Mouse (Mus musculus) neutrophil, adult 5-6 weeks (primary cell): ENCODE data around the gene Arid1b. TPM values are rescaled to one million over a fixed set of nuclear protein-coding genes. Genes with fewer than 3 reads are reported as not detected.

Source experiments
- ATAC-seq: fragments of 151-379, 151-347 bp; 2 replicates; pipeline ENCODE4 v1.8.0; 2017; ENCODE audit warnings: mild to moderate bottlenecking, moderate TSS enrichment; ENCODE audit not compliant: insufficient number of reproducible peaks, poor library complexity, low FRiP score, severe bottlenecking; ENCODE audit errors: extremely low read depth
- total RNA-seq: library from RNA; stranded (forward); fragments of 200-1000 nt; gene quantifications from 2 replicates; pipeline ENCODE4 v1.2.3, GENCODE M21; 2017

The Arid1b gene
- total RNA-seq, 1 experiment from 2014 or later, result 54.9 TPM

DNA sequence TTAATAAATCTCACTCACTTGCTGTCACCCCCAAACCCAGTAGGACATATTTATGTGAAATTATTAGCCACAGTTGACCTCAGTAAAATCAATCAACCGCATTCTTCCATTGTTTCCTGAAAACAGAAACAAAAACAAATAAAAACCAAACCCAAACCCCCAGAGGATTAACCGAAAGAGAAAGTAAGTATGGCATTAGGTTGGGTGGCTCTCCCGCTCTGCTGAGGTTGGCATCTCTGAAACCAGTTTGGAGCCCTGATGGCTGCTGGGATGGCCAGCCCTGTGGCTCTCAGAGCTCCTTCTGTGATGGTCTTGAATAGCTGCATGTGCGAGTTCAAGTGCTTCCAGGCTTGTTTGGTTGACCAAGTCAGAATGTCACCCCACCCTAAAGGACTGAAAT lies 53.2 kb downstream of the Arid1b start:
- peak; percentile 19; the same call in 1 of the 2 replicates for ATAC-seq

GRCm38 (mm10) chr17:5050266-5050665 lies 56.1 kb downstream of the Arid1b start:
- no peak for ATAC-seq

DNA sequence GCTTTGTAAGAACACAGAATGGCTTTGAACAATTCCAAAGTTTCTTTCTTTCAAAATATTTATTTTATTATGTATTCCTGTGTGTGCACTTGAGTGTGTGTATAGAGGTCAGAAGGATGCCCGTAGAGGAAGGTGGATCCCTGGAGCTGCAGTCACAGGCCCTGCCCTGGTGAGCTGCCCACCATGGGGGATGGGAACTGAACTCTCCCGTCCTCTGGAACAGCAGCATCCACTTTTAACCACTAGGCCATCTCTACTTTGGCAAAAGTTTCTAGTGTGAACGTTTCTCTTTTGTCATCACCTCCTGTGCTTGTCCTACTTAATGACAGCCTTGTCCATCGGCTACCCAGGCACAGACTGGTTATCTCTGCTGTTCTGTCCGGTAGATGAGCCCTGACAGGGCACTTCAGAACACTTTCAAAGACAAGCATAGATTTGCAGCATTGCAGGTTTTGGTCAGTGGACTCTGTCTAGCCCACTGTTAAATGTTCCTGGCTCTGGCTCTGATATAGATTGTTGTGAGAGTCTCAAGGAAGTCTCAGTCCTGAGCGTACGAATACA lies 56.9 kb downstream of the Arid1b start:
- ATAC-seq, result no peak

DNA sequence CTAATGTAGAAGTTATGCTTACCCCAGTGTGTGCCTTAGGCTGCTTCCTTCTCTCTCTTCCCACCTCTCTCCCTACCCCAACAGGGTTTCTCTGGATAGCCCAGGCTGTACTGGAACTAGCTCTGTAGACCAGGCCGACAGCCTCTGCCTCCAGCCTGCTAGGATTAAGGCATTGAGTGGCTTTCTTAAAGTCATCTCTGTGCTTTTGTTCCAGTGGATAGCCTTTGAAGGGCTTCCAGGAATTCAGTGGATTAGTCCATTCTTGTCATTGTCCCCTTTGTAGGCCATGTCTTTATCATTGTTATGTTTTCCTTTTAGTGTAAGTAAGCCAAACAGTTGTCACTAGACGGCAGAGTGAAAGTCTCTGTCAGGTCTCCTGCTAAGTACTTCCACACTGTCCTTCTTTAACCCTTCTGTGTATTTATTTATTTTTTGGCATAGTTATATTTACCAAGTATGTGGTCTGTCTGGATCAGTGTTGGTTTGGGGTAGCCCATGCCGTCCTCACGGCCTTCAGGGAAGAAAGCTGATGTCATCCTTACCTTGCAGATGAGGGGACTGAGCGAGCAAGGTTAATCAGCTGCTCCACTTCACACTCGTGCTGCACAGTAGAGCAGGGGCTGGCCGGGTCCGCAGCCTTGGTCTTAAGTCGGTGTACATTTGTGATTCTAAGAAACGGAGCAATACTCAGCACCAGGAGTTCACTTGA lies 58.1 kb downstream of the Arid1b start:
- ATAC-seq, result no peak

- ATAC-seq, result no peak
Measured at GRCm38 (mm10) chr17:5052800-5053179, 58.7 kb downstream of the Arid1b start.

GRCm38 (mm10) chr17:5053201-5053600 lies 59.1 kb downstream of the Arid1b start:
- no peak for ATAC-seq

DNA sequence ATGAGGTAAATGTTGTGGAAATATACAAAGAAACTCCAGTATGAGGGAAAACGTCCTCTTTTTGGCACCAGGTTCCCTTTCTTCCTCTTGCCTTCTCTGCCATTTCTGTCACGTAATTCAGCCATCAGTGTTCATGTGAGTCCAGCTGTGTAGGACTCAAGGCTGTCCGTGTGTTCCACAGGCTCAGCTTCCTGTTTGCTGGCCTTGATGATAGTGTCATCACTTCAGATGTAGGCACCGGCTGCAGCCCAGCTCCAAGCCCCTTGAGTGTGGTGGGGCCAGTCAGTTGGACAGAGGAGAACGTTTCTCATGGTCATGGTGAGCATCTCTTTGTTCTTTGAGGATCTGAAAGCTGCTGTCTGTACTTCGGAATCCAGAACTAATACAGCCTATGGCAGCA lies 61.3 kb downstream of the Arid1b start:
- no peak for ATAC-seq

DNA sequence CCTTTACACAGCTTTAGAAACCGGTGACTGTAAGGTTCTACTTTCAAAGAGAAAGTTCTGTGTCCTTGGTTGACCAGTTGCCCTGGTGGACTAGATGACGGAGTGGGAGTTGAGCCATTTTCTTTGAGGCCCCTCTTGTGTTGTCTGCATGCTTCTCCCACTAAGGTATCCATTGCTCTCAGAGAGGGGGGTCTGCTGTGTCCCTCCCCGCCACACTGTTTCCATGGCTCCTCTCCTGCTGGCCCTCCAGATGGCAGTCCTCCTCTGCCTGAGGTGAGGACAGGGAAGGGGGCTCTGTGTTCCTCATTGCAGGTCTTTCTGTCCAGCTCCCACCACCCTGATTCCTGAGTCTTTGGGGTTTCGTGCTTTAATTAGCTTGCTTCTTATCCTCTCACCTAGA lies 62.5 kb downstream of the Arid1b start:
- no peak for ATAC-seq

- no peak for ATAC-seq
Measured at GRCm38 (mm10) chr17:5057286-5057685, 63.2 kb downstream of the Arid1b start.

- ATAC-seq, result no peak
Measured at GRCm38 (mm10) chr17:5057944-5058720, 64.0 kb downstream of the Arid1b start.

DNA sequence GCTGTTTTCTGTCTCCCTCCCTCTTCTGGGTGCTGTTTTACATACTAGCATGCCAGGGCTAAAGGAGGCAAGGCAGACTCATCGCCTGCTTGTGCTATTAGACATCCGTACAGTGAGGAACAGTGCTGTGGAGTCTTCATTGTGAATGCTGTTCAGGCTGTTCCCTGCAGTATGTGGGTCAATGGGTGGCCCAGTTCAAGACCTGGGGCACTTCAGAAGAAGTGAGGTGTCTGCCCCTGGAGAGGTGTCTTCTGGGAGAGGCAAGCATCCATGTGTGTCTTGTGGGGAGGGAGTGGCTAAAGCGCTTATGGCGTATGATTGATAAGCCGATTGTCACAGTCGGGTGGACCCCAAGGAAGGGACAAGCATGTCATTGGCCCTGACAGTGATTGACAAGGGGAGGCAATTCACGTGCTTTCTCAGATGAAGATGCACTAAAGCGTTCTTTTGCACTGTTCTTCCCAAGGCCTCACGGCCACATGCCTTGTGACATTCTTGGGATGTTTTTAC lies 65.0 kb downstream of the Arid1b start:
- no peak for ATAC-seq

DNA sequence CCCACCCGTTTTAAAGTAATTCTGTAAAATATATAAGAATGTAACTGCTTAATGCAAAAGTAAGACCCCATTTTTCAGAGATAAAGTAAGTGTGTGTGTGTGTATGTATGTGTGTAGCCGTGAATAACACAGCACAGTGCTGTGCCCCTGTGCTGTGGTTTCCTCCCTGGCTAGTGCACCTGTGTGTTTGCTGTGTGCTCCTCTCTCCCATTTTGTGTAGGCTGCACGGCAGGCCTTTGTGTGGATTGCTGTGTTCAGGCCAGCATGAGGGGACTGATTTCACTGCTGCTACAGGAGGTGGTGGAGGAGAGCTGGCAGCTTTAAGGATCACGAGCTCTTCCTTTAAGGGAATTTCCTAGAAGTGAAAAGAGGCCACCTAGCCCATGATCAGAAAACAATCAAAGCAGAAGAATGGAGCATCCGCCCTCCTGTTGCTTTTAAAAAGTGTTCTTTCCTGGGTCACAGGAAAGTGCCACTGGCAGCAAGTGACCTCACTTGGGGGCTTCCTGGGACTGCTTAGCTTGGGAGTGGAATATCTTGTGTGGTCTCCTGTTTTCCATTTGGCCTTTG lies 66.5 kb downstream of the Arid1b start:
- no peak for ATAC-seq

DNA sequence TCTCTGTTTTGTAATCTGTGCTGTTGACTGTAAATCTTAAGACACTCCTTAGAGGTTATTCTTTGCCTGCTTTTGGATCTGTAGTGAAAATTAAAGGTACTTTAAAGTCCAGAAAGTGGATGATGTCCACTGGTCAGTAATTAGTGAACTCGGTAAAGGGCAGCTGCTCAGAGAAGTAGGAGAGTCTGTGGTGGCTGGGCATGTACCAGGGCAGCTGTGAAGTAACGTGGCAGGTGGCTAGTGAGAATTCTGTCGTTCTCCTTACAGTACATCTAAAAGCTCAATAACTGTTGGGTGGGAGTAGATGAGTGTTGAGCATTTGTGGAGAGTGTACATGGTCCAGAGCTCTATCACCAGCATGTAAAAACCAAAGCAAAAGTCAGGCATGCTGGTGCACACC lies 67.1 kb downstream of the Arid1b start:
- no peak for ATAC-seq

- no peak for ATAC-seq
Measured at GRCm38 (mm10) chr17:5061593-5061992, 67.5 kb downstream of the Arid1b start.

DNA sequence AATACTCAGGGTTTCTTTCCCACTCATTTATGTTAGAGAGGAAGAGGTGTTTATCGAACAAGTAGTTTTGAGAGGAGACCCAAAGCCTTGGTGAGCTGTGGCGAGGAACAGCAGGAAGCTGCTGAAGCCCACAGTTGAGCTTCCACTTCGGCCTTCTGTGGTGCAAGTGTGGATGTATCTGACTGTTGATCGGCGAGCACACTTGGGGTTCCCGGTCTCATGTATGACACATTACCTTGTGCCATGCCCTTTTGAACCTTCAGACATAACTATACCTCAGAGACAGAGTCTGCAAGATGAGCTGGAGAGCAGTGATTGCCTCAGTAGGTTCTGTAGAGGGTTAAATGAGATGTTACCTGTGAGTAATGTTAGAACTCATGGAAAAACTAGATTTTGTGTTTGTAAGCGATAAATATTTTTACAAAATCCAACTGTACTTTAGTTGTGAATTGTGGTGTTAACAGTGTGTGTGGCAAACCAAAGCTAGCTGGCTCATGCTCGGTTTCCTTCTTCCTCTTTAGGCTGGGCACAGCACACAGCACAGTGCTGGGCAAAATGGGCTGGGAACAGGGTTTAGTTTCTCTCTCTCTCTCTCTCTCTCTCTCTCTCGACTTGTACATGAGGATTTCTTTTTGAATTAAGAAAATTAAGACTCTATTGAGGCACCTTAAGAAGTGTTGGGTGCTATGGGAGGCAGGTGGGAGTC lies 69.5 kb downstream of the Arid1b start:
- ATAC-seq, result peak; percentile 43; the same call in 1 of the 2 replicates

DNA sequence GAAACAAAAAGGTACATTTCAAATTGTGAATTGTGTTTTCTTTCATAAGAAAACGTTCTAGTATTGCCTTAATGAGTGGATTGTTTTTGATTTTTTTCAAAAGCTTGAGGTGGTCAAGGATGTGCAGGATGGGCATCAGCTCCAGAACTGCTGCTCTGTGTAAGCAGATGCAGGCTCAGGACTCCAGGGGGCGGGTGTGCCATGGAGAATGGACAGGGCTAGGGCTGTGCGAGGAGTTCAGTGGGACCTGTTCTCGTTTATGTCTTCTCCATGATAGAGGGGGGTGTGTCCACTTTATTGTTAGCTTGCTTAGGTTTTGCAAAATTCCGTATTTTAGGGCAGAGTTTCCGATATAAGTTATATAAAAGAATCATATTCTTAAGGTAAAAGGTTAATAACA lies 70.6 kb downstream of the Arid1b start:
- ATAC-seq, result no peak

DNA sequence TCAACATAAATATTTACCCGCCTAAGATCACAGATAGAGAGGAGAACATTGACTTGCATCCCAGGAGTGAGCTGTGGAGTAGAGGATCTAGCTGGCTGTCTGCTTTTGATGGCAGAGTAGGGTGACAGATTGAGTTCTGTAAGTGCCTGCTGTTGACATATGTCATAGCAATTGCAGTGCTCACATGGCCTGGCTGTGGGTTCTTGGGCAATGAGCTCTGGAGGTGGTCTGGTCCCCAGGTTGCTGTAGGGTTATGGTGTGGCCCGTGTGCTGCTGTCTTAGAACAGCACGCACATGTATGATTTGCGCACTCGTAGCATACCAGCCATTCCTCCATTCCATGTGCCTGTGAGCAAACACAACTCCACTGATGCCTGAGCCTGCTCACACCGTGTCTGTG lies 71.1 kb downstream of the Arid1b start:
- ATAC-seq, result no peak

GRCm38 (mm10) chr17:5066835-5067234 lies 72.7 kb downstream of the Arid1b start:
- ATAC-seq, result no peak

- no peak for ATAC-seq
Measured at GRCm38 (mm10) chr17:5067264-5067663, 73.1 kb downstream of the Arid1b start.
